Mouse (Mus musculus) adrenal gland, adult (tissue): ENCODE measurements around the gene Mindy4.
"Not testable (repeated sequence)": the region's sequence is repeated elsewhere in the genome, so short reads cannot be mapped to it uniquely, and the experiment has no call there.

Experiments
- DNase-seq, 2 experiments: peaks; one replicate each; pipeline ENCODE4 v3.0.0; 2022 to 2023; ENCODE audit warnings: low spot score in 1 of 2; ENCODE audit not compliant: inconsistent age in 2 of 2

Mindy4 gene

GRCm38 (mm10) chr6:55202913-55203910, at the start of gene Mindy4:
TSS of gene Mindy4 (plus strand) at chr6:55203383.
- peak; percentile 93 to 96 for DNase-seq

DNA sequence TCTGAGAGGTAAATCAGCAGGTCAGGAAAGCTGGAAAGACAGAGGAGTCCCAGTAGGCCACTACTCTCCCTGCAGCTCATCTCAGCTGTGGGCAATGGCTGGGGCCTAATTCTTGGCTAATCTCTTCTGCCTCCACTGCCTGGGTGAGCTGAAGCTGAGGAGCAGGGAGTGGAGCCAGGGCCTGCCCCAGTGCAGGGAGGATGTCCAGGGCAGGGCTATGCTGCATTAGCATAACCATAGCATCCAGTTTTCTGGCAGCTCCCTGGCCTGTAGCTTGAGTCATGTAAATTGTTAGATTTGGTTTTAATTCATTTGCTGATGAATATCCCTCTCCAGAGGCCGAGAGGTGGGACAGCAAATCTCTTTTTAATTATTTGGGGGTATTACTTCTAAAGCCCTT, 43.9 kb upstream of the Mindy4 start:
- DNase-seq = no peak

- DNase-seq = no peak
Measured at GRCm38 (mm10) chr6:55161311-55161761, 41.8 kb upstream of the Mindy4 start.

DNA sequence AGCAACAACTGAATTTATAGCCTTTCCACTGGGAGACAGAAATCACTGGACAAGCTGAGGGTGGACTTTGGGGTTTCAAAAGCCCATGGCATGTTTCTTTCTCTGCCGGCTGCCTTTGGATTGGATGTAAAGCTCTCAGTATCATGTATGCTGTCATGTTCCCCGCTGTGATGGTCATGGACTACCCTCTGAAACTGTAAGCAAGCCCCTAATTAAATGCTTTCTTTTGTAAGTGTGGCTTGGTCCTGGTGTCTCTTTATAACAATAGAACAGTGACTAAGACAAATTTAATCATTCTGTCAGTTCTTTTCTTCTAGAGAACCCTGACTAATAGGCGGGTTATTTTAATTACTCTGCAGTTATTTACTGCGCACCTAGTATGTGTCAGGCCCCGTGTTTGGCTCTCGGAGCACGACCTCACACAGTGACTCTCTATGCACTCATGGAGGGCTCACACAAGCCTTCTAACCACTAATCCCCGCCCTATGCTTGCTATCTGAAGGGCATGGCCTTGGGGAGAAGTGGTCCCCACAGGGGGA, 40.1 kb upstream of the Mindy4 start:
- DNase-seq = no peak

- DNase-seq = peak; percentile 64 to 92
Measured at GRCm38 (mm10) chr6:55166777-55167463, 36.3 kb upstream of the Mindy4 start.

DNA sequence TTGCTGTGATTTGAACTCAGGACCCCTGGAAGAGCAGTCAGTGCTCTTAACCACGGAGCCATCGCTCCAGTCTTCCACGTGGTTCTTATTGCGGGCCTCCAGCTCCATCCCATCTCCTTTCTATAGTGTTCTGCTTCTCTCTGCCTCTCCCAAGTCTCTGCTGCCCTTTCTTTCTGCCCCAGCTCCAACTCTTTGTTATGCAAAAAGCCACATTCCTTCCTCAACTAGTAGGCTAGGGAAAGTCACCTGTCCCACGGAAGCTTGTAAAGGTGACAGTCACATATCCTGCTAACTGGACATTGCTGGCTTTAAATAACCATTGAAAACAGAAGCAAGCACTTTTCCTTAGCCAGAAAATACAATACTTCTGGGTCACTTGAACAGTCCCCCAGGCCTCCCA, 33.4 kb upstream of the Mindy4 start:
- DNase-seq = no peak

DNA sequence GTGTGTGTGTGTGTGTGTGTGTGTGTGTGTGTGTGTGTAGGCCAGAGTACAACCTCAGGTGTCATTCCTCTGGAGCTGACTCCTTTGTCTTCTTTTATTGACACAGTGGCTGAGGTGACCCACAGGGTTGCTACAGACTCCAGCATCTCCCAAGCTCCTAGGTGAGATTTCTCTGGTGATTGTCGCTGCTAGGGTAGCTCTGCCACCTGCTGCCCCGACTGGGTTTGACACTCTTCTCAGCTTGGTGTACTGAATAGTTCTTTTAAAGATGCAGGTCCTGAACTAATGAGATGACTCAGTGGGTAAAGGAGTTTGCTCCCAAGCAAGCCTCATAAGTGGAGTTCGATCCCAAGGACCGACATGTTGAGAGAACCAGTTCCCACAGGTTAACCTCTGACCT, 31.5 kb upstream of the Mindy4 start:
- DNase-seq = no peak

GRCm38 (mm10) chr6:55173171-55173570, 30.0 kb upstream of the Mindy4 start:
- DNase-seq = no peak

GRCm38 (mm10) chr6:55173941-55174349, 29.2 kb upstream of the Mindy4 start:
- peak in 1 of 2 experiments; percentile 23 for DNase-seq

DNA sequence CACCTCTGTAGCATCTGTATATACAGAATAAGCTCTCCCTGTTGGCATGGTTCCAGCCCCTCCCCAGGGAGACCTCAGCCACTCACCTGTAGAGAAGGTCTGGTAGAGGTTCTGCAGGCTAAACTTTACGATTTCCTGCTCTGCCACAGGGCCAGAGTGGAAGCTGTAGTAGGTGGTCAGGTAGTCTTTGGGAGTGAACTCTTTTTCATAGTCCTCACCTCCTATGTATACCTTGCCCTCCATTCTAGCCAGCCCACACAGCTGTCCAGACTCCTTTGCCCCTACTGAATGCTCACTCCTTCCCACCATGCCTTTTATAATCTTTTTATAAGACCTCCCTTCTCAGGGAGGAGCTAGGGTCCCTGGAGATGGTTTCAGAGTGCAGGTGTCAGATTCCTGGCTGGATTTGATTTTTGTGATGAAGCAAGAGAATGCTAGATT, 28.4 kb upstream of the Mindy4 start, which contains the start of gene Inmt:
Gene Inmt, minus strand, starts transcription at position 303 of the 441 bp plus-strand sequence.
- DNase-seq = no peak

- DNase-seq = no peak
Measured at GRCm38 (mm10) chr6:55175456-55175855, 27.7 kb upstream of the Mindy4 start.

- DNase-seq = no peak
Measured at GRCm38 (mm10) chr6:55175892-55176291, 27.3 kb upstream of the Mindy4 start.

GRCm38 (mm10) chr6:55177060-55177732, 26.0 kb upstream of the Mindy4 start:
- peak in 1 of 2 experiments; percentile 52 for DNase-seq

GRCm38 (mm10) chr6:55179560-55179959, 23.6 kb upstream of the Mindy4 start:
- no peak for DNase-seq

DNA sequence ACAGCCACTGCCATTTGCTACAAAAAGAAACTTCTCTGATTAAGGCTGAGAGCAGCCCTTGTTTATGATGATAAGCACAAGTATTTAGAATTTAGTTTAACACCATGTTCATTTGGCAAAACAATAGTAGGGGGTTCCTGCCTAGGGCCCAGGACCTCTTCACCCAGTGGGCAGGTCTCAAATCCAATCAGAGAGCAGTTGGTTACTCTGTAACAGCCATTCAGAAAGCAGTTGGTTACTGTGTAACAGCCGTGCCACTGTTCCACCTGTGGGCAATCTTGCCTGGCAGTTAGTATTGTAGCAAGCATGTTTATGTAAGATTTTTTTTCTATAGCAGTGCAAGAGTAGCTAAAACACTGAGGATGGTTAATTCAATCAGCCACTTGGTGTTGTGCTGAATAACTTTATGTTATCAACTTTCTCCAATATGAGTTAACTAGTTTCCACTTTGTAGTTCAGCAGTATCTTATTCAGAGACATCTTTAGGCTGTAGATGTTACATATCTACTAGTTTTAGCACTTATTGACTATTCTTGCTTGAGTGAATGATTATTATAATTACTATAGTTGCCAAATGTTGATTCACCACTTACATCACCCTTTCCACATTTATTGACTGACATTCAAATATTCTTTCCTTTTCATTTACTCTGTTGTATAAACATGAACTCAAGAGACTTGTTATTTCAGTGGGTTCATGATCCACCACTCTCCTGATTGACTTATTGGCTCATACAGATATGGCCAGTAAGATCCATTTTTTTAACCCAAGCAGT, 20.3 kb upstream of the Mindy4 start:
- DNase-seq = no peak

DNA sequence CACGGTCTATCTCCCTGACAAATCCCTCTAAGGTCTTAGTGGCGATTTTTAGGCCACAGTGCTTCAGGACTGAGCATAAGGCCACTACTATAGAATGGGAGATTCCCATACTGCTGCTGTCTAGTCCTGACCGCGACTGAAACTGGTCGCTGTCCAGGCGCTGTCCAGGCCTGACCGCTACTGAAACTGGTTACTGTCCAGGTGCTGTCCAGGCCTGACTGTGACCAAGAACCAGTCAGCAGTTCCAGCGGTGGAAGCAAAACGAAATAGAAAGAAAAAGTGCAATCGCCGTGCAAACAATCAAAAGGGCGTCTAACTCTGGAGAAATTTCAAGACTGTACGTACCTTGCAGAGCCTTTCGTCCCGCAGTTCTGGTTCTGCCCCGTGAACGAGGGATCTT, 15.4 kb upstream of the Mindy4 start:
- not testable (repeated sequence) for DNase-seq

GRCm38 (mm10) chr6:55189406-55189805, 13.8 kb upstream of the Mindy4 start:
- DNase-seq = no peak

- no peak for DNase-seq
Measured at GRCm38 (mm10) chr6:55191537-55191936, 11.6 kb upstream of the Mindy4 start.

DNA sequence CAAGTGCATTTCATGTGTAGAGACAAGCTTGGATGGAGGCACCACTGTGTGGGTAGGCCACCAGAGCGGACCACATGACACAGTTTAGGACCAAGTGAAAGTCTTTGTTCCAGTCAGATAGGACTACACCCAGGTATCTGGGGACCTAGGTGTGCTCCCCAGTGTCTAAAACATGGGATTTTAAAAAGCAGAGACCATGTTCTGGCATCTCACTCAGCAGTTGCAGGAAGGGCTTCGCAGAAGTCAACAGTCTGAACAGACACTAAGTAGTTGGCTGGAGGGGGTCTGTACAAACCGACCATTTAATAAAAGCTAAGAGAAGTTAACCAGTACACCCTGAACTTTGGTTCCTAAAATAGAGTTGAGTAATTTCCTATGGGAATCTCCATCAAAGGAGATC, 10.0 kb upstream of the Mindy4 start:
- DNase-seq = no peak

GRCm38 (mm10) chr6:55199047-55199446, 4.1 kb upstream of the Mindy4 start:
- DNase-seq = no peak
